Mouse (Mus musculus) bone marrow macrophage, adult 2 months (primary cell): ENCODE results near the gene Zfp648.

Experiments used
- CTCF ChIP-seq: IDR thresholded peaks from 2 replicates; pipeline ENCODE4 v1.5.1; 2012; ENCODE audit warnings: low read depth, mild to moderate bottlenecking, low read length, moderate library complexity
- POLR2A ChIP-seq: IDR thresholded peaks from 2 replicates; pipeline ENCODE4 v1.6.1; 2012; ENCODE audit warnings: mild to moderate bottlenecking, low read depth, low read length, borderline replicate concordance

DNA sequence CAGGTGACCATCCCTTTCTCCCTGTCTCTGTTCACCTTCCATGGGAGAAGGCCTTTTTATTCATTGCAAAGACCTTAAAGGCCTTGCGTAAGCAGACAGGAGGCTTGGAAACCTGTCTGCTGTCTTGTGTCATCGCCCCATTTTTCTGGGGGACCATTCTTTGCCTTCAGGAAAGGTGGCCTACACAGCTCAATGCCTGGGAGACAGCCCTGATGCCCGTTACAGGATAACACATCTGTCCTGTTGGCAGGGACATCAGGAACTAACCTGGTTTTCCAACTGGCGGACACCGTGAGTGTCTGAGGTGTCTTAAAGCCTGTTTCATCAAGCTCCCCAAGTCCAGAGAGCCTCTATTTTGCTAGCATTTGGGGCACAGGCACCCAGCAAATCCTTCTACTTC is 2.4 kb downstream of the Zfp648 start:
- TF ChIP-seq CTCF = no peak
- no peak for TF ChIP-seq POLR2A
